Mouse (Mus musculus) liver, embryonic 12.5 days (tissue): ENCODE measurements around the gene Slc46a3. TPM values are rescaled to one million over a fixed set of nuclear protein-coding genes. Genes with fewer than 3 reads are reported as not detected.

Experiments used
- ATAC-seq: fragments of 200-750 bp; cut with Nextera tagmentation; 2 replicates; pipeline ENCODE4 v1.8.0; 2017; ENCODE audit warnings: moderate number of reproducible peaks, mild to moderate bottlenecking, moderate library complexity
- H3K27ac ChIP-seq: fragments of 300-500 bp; sonication (generic); 2 replicates; pipeline ENCODE4 v1.5.1; 2016; ENCODE audit warnings: mild to moderate bottlenecking
- H3K27me3 ChIP-seq: fragments of 300-500 bp; sonication (generic); replicated peaks from 2 replicates; pipeline ENCODE4 v1.6.1; 2016; ENCODE audit warnings: mild to moderate bottlenecking, moderate library complexity
- H3K36me3 ChIP-seq: fragments of 300-500 bp; sonication (generic); 2 replicates; pipeline ENCODE4 v1.6.1; 2016; ENCODE audit warnings: mild to moderate bottlenecking, moderate library complexity
- H3K4me1 ChIP-seq: fragments of 300-500 bp; sonication (generic); 2 replicates; pipeline ENCODE4 v1.6.1; 2016
- H3K4me2 ChIP-seq: fragments of 300-500 bp; sonication (generic); 2 replicates; pipeline ENCODE4 v1.6.1; 2016; ENCODE audit warnings: mild to moderate bottlenecking, moderate library complexity
- H3K4me3 ChIP-seq: fragments of 300-500 bp; sonication (generic); 2 replicates; pipeline ENCODE4 v1.5.1; 2016; ENCODE audit warnings: mild to moderate bottlenecking, moderate library complexity
- H3K9ac ChIP-seq: fragments of 300-500 bp; sonication (generic); 2 replicates; pipeline ENCODE4 v1.6.1; 2016; ENCODE audit warnings: mild to moderate bottlenecking, moderate library complexity
- H3K9me3 ChIP-seq: fragments of 300-500 bp; sonication (generic); replicated peaks from 2 replicates; pipeline ENCODE4 v1.6.1; 2016; ENCODE audit warnings: mild to moderate bottlenecking, moderate library complexity
- WGBS: fragments of 180-500 bp; shearing (Covaris S2); methylation state at CpG from one replicate; pipeline ENCODE4 v1.1.7; 2016; ENCODE audit not compliant: insufficient replicate concordance; 5-methylcytosine and 5-hydroxymethylcytosine counted together
- polyA plus RNA-seq: library from polyadenylated mRNA; unstranded; fragments of >200 nt; fragmentation: Nextera tagmentation; extraction: Ambion mirVana; gene quantifications from 2 replicates; pipeline ENCODE4 v1.2.1, GENCODE M21; 2016

Gene Slc46a3
- 10.5 and 10.6 TPM in 2 replicates for polyA plus RNA-seq

GRCm38 (mm10) chr5:147894455-147895076, at the start of gene Slc46a3:
Gene Slc46a3 (minus strand): TSS chr5:147894815.
- Histone ChIP-seq H3K4me2 (peak within 1 kb of the TSS; percentile 82), H3K36me3 (peaks cover 6% of the 10 kb centered on the region), H3K27ac (peak within 1 kb of the TSS; percentile 89), H3K9me3 (no peaks in the 10 kb centered on the region), H3K27me3 (peaks cover 3% of the 10 kb centered on the region), H3K4me1 (peaks cover 57% of the 10 kb centered on the region), H3K9ac (peak within 1 kb of the TSS; percentile 87), H3K4me3 (peak within 1 kb of the TSS; percentile 69)
- ATAC-seq: peak; percentile 95
- WGBS: under 1% methylated on average over 47 of the region's 47 CpGs

- no peak for ATAC-seq
- no peaks in the 10 kb centered on the region for H3K36me3 ChIP-seq
- H3K27ac ChIP-seq: no peak overlapping the region
- H3K9me3 ChIP-seq: 0 out of 2 replicates have a peak, but pooled peaks cover 5% of the 10 kb centered on the region
- no peak overlapping the region for H3K4me2 ChIP-seq
- no peak overlapping the region for H3K9ac ChIP-seq
- WGBS: 58% methylated on average over 5 of the region's 5 CpGs
- no peaks in the 10 kb centered on the region for H3K4me1 ChIP-seq
- H3K4me3 ChIP-seq: no peak overlapping the region
- no peaks in the 10 kb centered on the region for H3K27me3 ChIP-seq
Measured at GRCm38 (mm10) chr5:147939226-147939625, 44.6 kb upstream of the Slc46a3 start.

- no peaks in the 10 kb centered on the region for H3K27me3 ChIP-seq
- no peak overlapping the region for H3K4me2 ChIP-seq
- H3K27ac ChIP-seq: no peak overlapping the region
- no peaks in the 10 kb centered on the region for H3K4me1 ChIP-seq
- H3K36me3 ChIP-seq: no peaks in the 10 kb centered on the region
- no peak overlapping the region for H3K9ac ChIP-seq
- ATAC-seq: no peak
- no peak overlapping the region for H3K4me3 ChIP-seq
- 71% methylated on average over 13 of the region's 13 CpGs for WGBS
- H3K9me3 ChIP-seq: 0 out of 2 replicates have a peak, but pooled peaks cover 3% of the 10 kb centered on the region
Measured at GRCm38 (mm10) chr5:147935096-147935495, 40.5 kb upstream of the Slc46a3 start.

GRCm38 (mm10) chr5:147928668-147929497, 34.3 kb upstream of the Slc46a3 start:
- Histone ChIP-seq H3K9ac (no peak overlapping the region), H3K4me1 (no peaks in the 10 kb centered on the region), H3K27me3 (no peaks in the 10 kb centered on the region), H3K4me3 (no peak overlapping the region), H3K4me2 (no peak overlapping the region), H3K36me3 (no peaks in the 10 kb centered on the region), H3K9me3 (no peaks in the 10 kb centered on the region), H3K27ac (no peak overlapping the region)
- ATAC-seq: no peak
- 62% methylated on average over 7 of the region's 7 CpGs for whole genome bisulfite sequencing

- Histone ChIP-seq H3K4me2 (no peak overlapping the region), H3K27ac (no peak overlapping the region), H3K4me1 (no peaks in the 10 kb centered on the region), H3K9ac (no peak overlapping the region), H3K4me3 (no peak overlapping the region), H3K36me3 (no peaks in the 10 kb centered on the region), H3K27me3 (no peaks in the 10 kb centered on the region), H3K9me3 (no peaks in the 10 kb centered on the region)
- WGBS: 55% methylated on average over 15 of the region's 15 CpGs
- ATAC-seq: no peak
Measured at GRCm38 (mm10) chr5:147925935-147926604, 31.5 kb upstream of the Slc46a3 start.

GRCm38 (mm10) chr5:147924621-147925020, 30.0 kb upstream of the Slc46a3 start:
- no peak overlapping the region for H3K9ac ChIP-seq
- no peaks in the 10 kb centered on the region for H3K9me3 ChIP-seq
- no peak overlapping the region for H3K27ac ChIP-seq
- H3K36me3 ChIP-seq: no peaks in the 10 kb centered on the region
- H3K4me1 ChIP-seq: no peaks in the 10 kb centered on the region
- H3K4me3 ChIP-seq: no peak overlapping the region
- H3K4me2 ChIP-seq: no peak overlapping the region
- 72% methylated on average over 5 of the region's 5 CpGs for WGBS
- no peaks in the 10 kb centered on the region for H3K27me3 ChIP-seq
- ATAC-seq: no peak

- no peaks in the 10 kb centered on the region for H3K27me3 ChIP-seq
- peak; percentile 69 for ATAC-seq
- peak overlapping the region; percentile 55 for H3K4me2 ChIP-seq
- H3K36me3 ChIP-seq: no peaks in the 10 kb centered on the region
- peak overlapping the region; percentile 40; the same call in 1 of the 2 replicates for H3K27ac ChIP-seq
- H3K4me3 ChIP-seq: peak overlapping the region; percentile 7; the same call in 1 of the 2 replicates
- WGBS: 15% methylated on average over 17 of the region's 17 CpGs
- H3K4me1 ChIP-seq: peaks cover 14% of the 10 kb centered on the region
- H3K9ac ChIP-seq: no peak overlapping the region
- H3K9me3 ChIP-seq: no peaks in the 10 kb centered on the region
Measured at GRCm38 (mm10) chr5:147918044-147918846, 23.6 kb upstream of the Slc46a3 start.

- Histone ChIP-seq H3K36me3 (no peaks in the 10 kb centered on the region), H3K27ac (no peak overlapping the region), H3K9ac (no peak overlapping the region), H3K27me3 (no peaks in the 10 kb centered on the region), H3K4me1 (peaks cover 18% of the 10 kb centered on the region), H3K4me2 (no peak overlapping the region), H3K9me3 (no peaks in the 10 kb centered on the region), H3K4me3 (no peak overlapping the region)
- WGBS: 74% methylated on average over 9 of the region's 9 CpGs
- no peak for ATAC-seq
Measured at GRCm38 (mm10) chr5:147916171-147916570, 21.6 kb upstream of the Slc46a3 start.

GRCm38 (mm10) chr5:147915038-147915566, 20.5 kb upstream of the Slc46a3 start:
- 26% methylated on average over 6 of the region's 6 CpGs for WGBS
- no peak overlapping the region for H3K27ac ChIP-seq

GRCm38 (mm10) chr5:147913241-147913842, 18.7 kb upstream of the Slc46a3 start:
- H3K4me1 ChIP-seq: peaks cover 16% of the 10 kb centered on the region
- no peak overlapping the region for H3K9ac ChIP-seq
- H3K4me3 ChIP-seq: no peak overlapping the region
- H3K9me3 ChIP-seq: no peaks in the 10 kb centered on the region
- H3K36me3 ChIP-seq: no peaks in the 10 kb centered on the region
- H3K27me3 ChIP-seq: no peaks in the 10 kb centered on the region
- WGBS: 27% methylated on average over 14 of the region's 14 CpGs
- no peak overlapping the region for H3K27ac ChIP-seq
- H3K4me2 ChIP-seq: no peak overlapping the region
- 0 out of 2 replicates have a peak, but pooled peaks have one; percentile 25 for ATAC-seq

More at GRCm38 (mm10) chr5:147915038-147915566, 20.5 kb upstream of the Slc46a3 start:
- Histone ChIP-seq H3K4me1 (peaks cover 18% of the 10 kb centered on the region), H3K36me3 (no peaks in the 10 kb centered on the region), H3K4me2 (no peak overlapping the region), H3K27me3 (no peaks in the 10 kb centered on the region), H3K9me3 (no peaks in the 10 kb centered on the region), H3K4me3 (no peak overlapping the region), H3K9ac (no peak overlapping the region)
- ATAC-seq: no peak

- H3K27ac ChIP-seq: no peak overlapping the region
- no peaks in the 10 kb centered on the region for H3K36me3 ChIP-seq
- peaks cover 7% of the 10 kb centered on the region for H3K4me1 ChIP-seq
- H3K27me3 ChIP-seq: no peaks in the 10 kb centered on the region
- 72% methylated on average over 5 of the region's 5 CpGs for WGBS
- H3K9ac ChIP-seq: no peak overlapping the region
- no peak overlapping the region for H3K4me3 ChIP-seq
- H3K4me2 ChIP-seq: no peak overlapping the region
- H3K9me3 ChIP-seq: 0 out of 2 replicates have a peak, but pooled peaks cover 4% of the 10 kb centered on the region
- ATAC-seq: no peak
Measured at GRCm38 (mm10) chr5:147911744-147912143, 17.1 kb upstream of the Slc46a3 start.
